8 mouse cellular contexts compared by ENCODE assay signal in genomic region chr9:28171890-28172289, GRCm38 (mm10).
A peak's percentile ranks its signal among the peaks of the same experiment; 100 is the strongest.
DNase-seq lines count a peak whose midpoint lies in the region; ATAC-seq lines count a peak whose summit lies in the region.

No protein-coding gene starts in this region.

- peak; percentile 82 for DNase-seq in forebrain, embryonic 11.5 days (ENCODE audit: low spot score)
- DNase-seq in spleen, postnatal 4 days (ENCODE audit: low spot score in 2 of 2): peak; percentile 13 to 63
- no peak for DNase-seq in spleen, adult 18-20 months
- DNase-seq in embryo, embryonic 9.5 days (ENCODE audit: extremely low spot score): peak; percentile 46
- peak; percentile 37 for DNase-seq in layer of hippocampus, adult 9-10 months (ENCODE audit: low spot score)
- DNase-seq in T-cell, adult 2 months (ENCODE audit: low spot score): no peak

- WGBS in forebrain, embryonic 11.5 days: 6% methylated on average over 6 of the region's 6 CpGs
- 6% methylated on average over 6 of the region's 6 CpGs for WGBS in forebrain, embryonic 12.5 days

- H3K27me3 ChIP-seq in forebrain, embryonic 11.5 days (ENCODE audit: control insufficient read depth, insufficient read depth, low read length): no peaks in the 10 kb centered on the region
- no peaks in the 10 kb centered on the region for H3K27me3 ChIP-seq in forebrain, embryonic 12.5 days

- no peaks in the 10 kb centered on the region for H3K9me3 ChIP-seq in forebrain, embryonic 11.5 days (ENCODE audit: control insufficient read depth, low read length)
- no peaks in the 10 kb centered on the region for H3K9me3 ChIP-seq in forebrain, embryonic 12.5 days

- no peak overlapping the region for H3K4me3 ChIP-seq in forebrain, embryonic 11.5 days (ENCODE audit: low read depth, low read length)
- H3K4me3 ChIP-seq in forebrain, embryonic 12.5 days (replicated peaks): no peak overlapping the region

- no peak overlapping the region for H3K9ac ChIP-seq in forebrain, embryonic 11.5 days (ENCODE audit: low read length)
- no peak overlapping the region for H3K9ac ChIP-seq in forebrain, embryonic 12.5 days

- no peak overlapping the region for H3K27ac ChIP-seq in forebrain, embryonic 11.5 days (ENCODE audit: low read depth, low read length)
- H3K27ac ChIP-seq in forebrain, embryonic 12.5 days: no peak overlapping the region

- H3K4me1 ChIP-seq in forebrain, embryonic 11.5 days (replicated peaks; ENCODE audit: control insufficient read depth, insufficient read depth, low read length): no peaks in the 10 kb centered on the region
- no peaks in the 10 kb centered on the region; the same call in 1 of the 2 replicates for H3K4me1 ChIP-seq in forebrain, embryonic 12.5 days

- ATAC-seq in forebrain, embryonic 11.5 days (replicated peaks; ENCODE audit: low FRiP score): peak; percentile 49; the same call in 1 of the 2 replicates
- ATAC-seq in forebrain, embryonic 12.5 days (ENCODE audit: low FRiP score): no peak
- peak; percentile 73 for ATAC-seq in megakaryocyte progenitor cell, adult 5-6 weeks (replicated peaks; ENCODE audit: poor library complexity)

- no peaks in the 10 kb centered on the region for H3K36me3 ChIP-seq in forebrain, embryonic 11.5 days (ENCODE audit: control insufficient read depth, insufficient read depth, low read length)
- no peaks in the 10 kb centered on the region for H3K36me3 ChIP-seq in forebrain, embryonic 12.5 days (replicated peaks)

- H3K4me2 ChIP-seq in forebrain, embryonic 11.5 days (ENCODE audit: low read depth, low read length, severe bottlenecking): no peak overlapping the region
- no peak overlapping the region for H3K4me2 ChIP-seq in forebrain, embryonic 12.5 days

Comparison
In these comparisons a context has a peak if more than half of its experiments do, and no peak if none do; other contexts are left out.
1. DNase-seq: peak in forebrain, embryonic 11.5 days (single experiment), spleen, postnatal 4 days (2 of 2), embryo, embryonic 9.5 days (single experiment) and layer of hippocampus, adult 9-10 months (single experiment); none in spleen, adult 18-20 months (0 of 2) and T-cell, adult 2 months (single experiment).